Mouse (Mus musculus) hindbrain, embryonic 11.5 days (tissue): ENCODE measurements around the gene Sf3b6. TPM values are rescaled to one million over a fixed set of nuclear protein-coding genes. Genes with fewer than 3 reads are reported as not detected.
A peak's percentile ranks its signal among the peaks of the same experiment; 100 is the strongest.

Experiments
- ATAC-seq: fragments of 200-750 bp; cut with Nextera tagmentation; 2 replicates; pipeline ENCODE4 v1.8.0; 2017; ENCODE audit warnings: mild to moderate bottlenecking, moderate TSS enrichment, moderate library complexity; ENCODE audit not compliant: low FRiP score
- DNase-seq: peaks from one replicate; pipeline ENCODE4 v3.0.0-alpha.2; 2015; ENCODE audit warnings: low spot score
- H3K27ac ChIP-seq: fragments of 300-500 bp; sonication (generic); 2 replicates; pipeline ENCODE4 v1.5.1; 2014; ENCODE audit warnings: mild to moderate bottlenecking, low read depth, low read length
- H3K27me3 ChIP-seq: fragments of 300-500 bp; sonication (generic); 2 replicates; pipeline ENCODE4 v1.6.1; 2014; ENCODE audit warnings: mild to moderate bottlenecking, low read length, moderate library complexity, mixed read lengths; ENCODE audit not compliant: control insufficient read depth, insufficient read depth
- H3K36me3 ChIP-seq: fragments of 300-500 bp; sonication (generic); 2 replicates; pipeline ENCODE4 v1.6.1; 2014; ENCODE audit warnings: mild to moderate bottlenecking, low read length, moderate library complexity, mixed read lengths; ENCODE audit not compliant: control insufficient read depth, insufficient read depth
- H3K4me1 ChIP-seq: fragments of 300-500 bp; sonication (generic); replicated peaks from 2 replicates; pipeline ENCODE4 v1.6.1; 2014; ENCODE audit warnings: low read length, mixed read lengths; ENCODE audit not compliant: control insufficient read depth, insufficient read depth
- H3K4me2 ChIP-seq: fragments of 300-500 bp; sonication (generic); replicated peaks from 2 replicates; pipeline ENCODE4 v1.6.1; 2014; ENCODE audit warnings: mild to moderate bottlenecking, low read depth, low read length
- H3K4me3 ChIP-seq: fragments of 300-500 bp; sonication (generic); 2 replicates; pipeline ENCODE4 v1.5.1; 2014; ENCODE audit warnings: low read depth, low read length
- H3K9ac ChIP-seq: fragments of 300-500 bp; sonication (generic); 2 replicates; pipeline ENCODE4 v1.6.1; 2014; ENCODE audit warnings: low read depth, low read length
- H3K9me3 ChIP-seq: fragments of 300-500 bp; sonication (generic); 2 replicates; pipeline ENCODE4 v1.6.1; 2016; ENCODE audit warnings: low read length; ENCODE audit not compliant: control insufficient read depth
- WGBS: fragments of 180-500 bp; shearing (Covaris S2); extraction: QIAGEN DNeasy Blood & Tissue Kit; methylation state at CpG from one replicate; pipeline ENCODE4 v1.1.7; 2014; 5-methylcytosine and 5-hydroxymethylcytosine counted together
- polyA plus RNA-seq: library from polyadenylated mRNA; unstranded; fragments of >200 nt; fragmentation: Nextera tagmentation; extraction: Ambion mirVana; gene quantifications from 2 replicates; pipeline ENCODE4 v1.2.1, GENCODE M21; 2014

The Sf3b6 gene
- 354 and 386 TPM in 2 replicates for polyA plus RNA-seq

- peak; percentile 99 for ATAC-seq
- Histone ChIP-seq H3K36me3 (no peaks in the 10 kb centered on the region), H3K9ac (peak within 1 kb of the TSS; percentile 59), H3K27me3 (no peaks in the 10 kb centered on the region), H3K9me3 (no peaks in the 10 kb centered on the region), H3K4me2 (peak within 1 kb of the TSS; percentile 82), H3K4me1 (no peaks in the 10 kb centered on the region), H3K4me3 (peak within 1 kb of the TSS; percentile 89), H3K27ac (peak within 1 kb of the TSS; percentile 74)
- WGBS: under 1% methylated on average over 49 of the region's 49 CpGs
- peak; percentile 99 for DNase-seq
Measured at GRCm38 (mm10) chr12:4817361-4818101, at the start of gene Sf3b6. Gene Sf3b6, plus strand, starts transcription at chr12:4817544.

- Histone ChIP-seq H3K9ac (peak within 1 kb of the TSS; percentile 91), H3K36me3 (no peaks in the 10 kb centered on the region), H3K9me3 (no peaks in the 10 kb centered on the region), H3K27me3 (no peaks in the 10 kb centered on the region), H3K27ac (peak within 1 kb of the TSS; percentile 89), H3K4me3 (peak within 1 kb of the TSS; percentile 57), H3K4me2 (peak within 1 kb of the TSS; percentile 54), H3K4me1 (no peaks in the 10 kb centered on the region)
- 4% methylated on average over 61 of the region's 61 CpGs for WGBS
- peak; percentile 99 for ATAC-seq
- peak; percentile 98 for DNase-seq
Measured at GRCm38 (mm10) chr12:4768492-4769332, 48.6 kb upstream of the Sf3b6 start, which contains the start of the genes Pfn4 and Fam228b. Gene Pfn4, plus strand, starts transcription at chr12:4769022. Gene Fam228b, minus strand, starts transcription at chr12:4769267.

GRCm38 (mm10) chr12:4769333-4769723, 48.0 kb upstream of the Sf3b6 start:
- peak overlapping the region; percentile 91 for H3K9ac ChIP-seq
- H3K9me3 ChIP-seq: no peaks in the 10 kb centered on the region
- ATAC-seq: no peak
- 21% methylated on average over 13 of the region's 13 CpGs for WGBS
- peak overlapping the region; percentile 54 for H3K4me2 ChIP-seq
- no peaks in the 10 kb centered on the region for H3K36me3 ChIP-seq
- no peak for DNase-seq
- no peaks in the 10 kb centered on the region for H3K4me1 ChIP-seq
- H3K4me3 ChIP-seq: peak overlapping the region; percentile 57
- H3K27me3 ChIP-seq: no peaks in the 10 kb centered on the region
- H3K27ac ChIP-seq: peak overlapping the region; percentile 89

GRCm38 (mm10) chr12:4774895-4775587, 42.3 kb upstream of the Sf3b6 start:
- Histone ChIP-seq H3K4me3 (no peak overlapping the region), H3K9me3 (no peaks in the 10 kb centered on the region), H3K27me3 (no peaks in the 10 kb centered on the region), H3K36me3 (no peaks in the 10 kb centered on the region), H3K27ac (no peak overlapping the region), H3K9ac (no peak overlapping the region), H3K4me1 (no peaks in the 10 kb centered on the region), H3K4me2 (no peak overlapping the region)
- DNase-seq: no peak
- 92% methylated on average over 8 of the region's 8 CpGs for WGBS
- ATAC-seq: no peak

GRCm38 (mm10) chr12:4775588-4775949, 41.8 kb upstream of the Sf3b6 start:
- no peak for DNase-seq
- Histone ChIP-seq H3K4me1 (no peaks in the 10 kb centered on the region), H3K36me3 (no peaks in the 10 kb centered on the region), H3K9me3 (no peaks in the 10 kb centered on the region), H3K27me3 (no peaks in the 10 kb centered on the region), H3K4me2 (no peak overlapping the region), H3K9ac (no peak overlapping the region), H3K4me3 (no peak overlapping the region), H3K27ac (no peak overlapping the region)
- 79% methylated on average over 9 of the region's 9 CpGs for WGBS
- ATAC-seq: no peak

- H3K9me3 ChIP-seq: no peaks in the 10 kb centered on the region
- DNase-seq (no peak), ATAC-seq (no peak)
- H3K4me1 ChIP-seq: no peaks in the 10 kb centered on the region
- no peak overlapping the region for H3K4me2 ChIP-seq
- no peaks in the 10 kb centered on the region for H3K36me3 ChIP-seq
- H3K27ac ChIP-seq: no peak overlapping the region
- no peaks in the 10 kb centered on the region for H3K27me3 ChIP-seq
- H3K4me3 ChIP-seq: no peak overlapping the region
- no peak overlapping the region for H3K9ac ChIP-seq
- 90% methylated on average over 6 of the region's 6 CpGs for WGBS
Measured at GRCm38 (mm10) chr12:4777734-4778133, 39.6 kb upstream of the Sf3b6 start.

- Histone ChIP-seq H3K27ac (no peak overlapping the region), H3K27me3 (no peaks in the 10 kb centered on the region), H3K9me3 (no peaks in the 10 kb centered on the region), H3K4me2 (no peak overlapping the region), H3K4me3 (no peak overlapping the region), H3K36me3 (no peaks in the 10 kb centered on the region), H3K4me1 (no peaks in the 10 kb centered on the region), H3K9ac (no peak overlapping the region)
- 77% methylated on average over 2 of the region's 2 CpGs for WGBS
- DNase-seq (no peak), ATAC-seq (no peak)
Measured at GRCm38 (mm10) chr12:4780245-4780644, 37.1 kb upstream of the Sf3b6 start.

GRCm38 (mm10) chr12:4781270-4781669, 36.1 kb upstream of the Sf3b6 start:
- Histone ChIP-seq H3K27me3 (no peaks in the 10 kb centered on the region), H3K27ac (no peak overlapping the region), H3K4me1 (no peaks in the 10 kb centered on the region), H3K4me3 (no peak overlapping the region), H3K36me3 (no peaks in the 10 kb centered on the region), H3K9me3 (no peaks in the 10 kb centered on the region), H3K4me2 (no peak overlapping the region), H3K9ac (no peak overlapping the region)
- WGBS: 100% methylated on average over 1 of the region's 1 CpGs
- ATAC-seq (no peak), DNase-seq (no peak)
